Mouse (Mus musculus): ENCODE data around the gene Col4a3bp.

GRCm38 (mm10) chr13:96678616-96679015 is 136.2 kb downstream of the Col4a3bp start:
- no peak for TF ChIP-seq CTCF (IDR thresholded peaks at IDR 0.05)
- no peak for TF ChIP-seq EP300 (IDR thresholded peaks at IDR 0.05)

Measured in lung, postnatal 0 days (tissue).